8 mouse cellular contexts compared by ENCODE assay signal in the genomic region with DNA sequence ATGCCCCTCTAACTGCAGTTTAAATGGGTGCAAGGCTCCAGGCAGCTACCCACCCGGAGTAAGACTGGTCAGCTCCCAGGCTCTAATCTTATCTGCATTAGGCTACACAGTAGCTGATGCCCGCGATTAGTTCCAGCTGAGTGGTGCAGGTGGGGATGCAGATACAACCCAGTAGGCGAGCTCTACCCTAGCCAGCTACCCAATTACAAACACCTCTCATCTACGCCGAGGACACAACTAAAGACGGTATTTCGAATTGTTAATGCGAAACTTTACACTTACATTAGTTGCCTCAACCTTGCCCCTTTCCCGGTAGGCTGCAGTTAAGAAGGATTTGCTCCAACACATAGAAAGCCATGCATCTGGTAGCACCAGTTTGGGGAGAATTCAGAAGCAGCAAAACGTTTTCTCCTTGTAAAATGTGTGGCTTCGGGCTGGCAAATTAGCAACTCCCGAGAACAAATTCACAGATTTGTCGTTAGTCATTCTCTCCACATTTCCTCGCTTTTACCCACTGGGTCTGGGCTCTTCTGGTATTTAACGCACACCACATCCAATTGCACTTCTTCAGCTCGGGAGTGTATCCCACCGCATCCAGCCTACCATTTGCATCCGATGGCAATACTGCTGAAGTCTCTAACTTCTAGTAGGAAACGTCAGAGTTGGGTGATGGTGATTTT. TPM values are rescaled to one million over a fixed set of nuclear protein-coding genes. Genes with fewer than 3 reads are reported as not detected.
DNase-seq lines count a peak whose midpoint lies in the region; ATAC-seq and TF ChIP-seq lines count a peak whose summit lies in the region.

No protein-coding gene starts in this region.

- no peaks in the 10 kb centered on the region for H3K4me1 ChIP-seq in liver, adult 2 months (ENCODE audit: control insufficient read depth, insufficient read depth, low read length)
- H3K4me1 ChIP-seq in forebrain, embryonic 15.5 days, result peaks cover 44% of the 10 kb centered on the region
- no peaks in the 10 kb centered on the region for H3K4me1 ChIP-seq in liver, embryonic 14.5 days (replicated peaks; ENCODE audit: control insufficient read depth in 2 of 2, insufficient read depth in 2 of 2, low read length in 1 of 2)

- no peaks in the 10 kb centered on the region for H3K79me2 ChIP-seq in liver, adult 2 months (ENCODE audit: control insufficient read depth, insufficient read depth, low read length)

- no peak for TF ChIP-seq EP300 in liver, embryonic 14.5 days (IDR thresholded peaks at IDR 0.05; ENCODE audit: low read depth)

- no peak overlapping the region for H3K9ac ChIP-seq in liver, adult 2 months (ENCODE audit: low read depth, low read length)
- peak overlapping the region; percentile 63 for H3K9ac ChIP-seq in forebrain, embryonic 15.5 days (replicated peaks)
- H3K9ac ChIP-seq in liver, embryonic 14.5 days (replicated peaks), result no peak overlapping the region

- no peaks in the 10 kb centered on the region for H3K36me3 ChIP-seq in liver, adult 2 months (ENCODE audit: control insufficient read depth, insufficient read depth, low read length)
- H3K36me3 ChIP-seq in forebrain, embryonic 15.5 days, result no peaks in the 10 kb centered on the region
- no peaks in the 10 kb centered on the region for H3K36me3 ChIP-seq in liver, embryonic 14.5 days (replicated peaks; ENCODE audit: control insufficient read depth, insufficient read depth, low read depth)

- peak overlapping the region; percentile 81 for H3K4me2 ChIP-seq in forebrain, embryonic 15.5 days (replicated peaks)
- H3K4me2 ChIP-seq in liver, embryonic 14.5 days (ENCODE audit: low read depth), result peak overlapping the region; percentile 44; the same call in 1 of the 2 replicates

- TF ChIP-seq POLR2A in liver, adult 2 months (IDR thresholded peaks at IDR 0.05; ENCODE audit: extremely low read depth, insufficient read depth, low read length), result no peak

- no peak for TF ChIP-seq CTCF in liver, adult 2 months (IDR thresholded peaks at IDR 0.05; ENCODE audit: low read depth, low read length)
- TF ChIP-seq CTCF in liver, embryonic 14.5 days (IDR thresholded peaks at IDR 0.05; ENCODE audit: low read depth), result no peak

- H3K27me3 ChIP-seq in liver, adult 2 months (ENCODE audit: control insufficient read depth, insufficient read depth, low read length), result no peaks in the 10 kb centered on the region; the same call in 1 of the 2 replicates
- H3K27me3 ChIP-seq in forebrain, embryonic 15.5 days, result no peaks in the 10 kb centered on the region
- peaks cover 19% of the 10 kb centered on the region for H3K27me3 ChIP-seq in liver, embryonic 14.5 days (ENCODE audit: control insufficient read depth, insufficient read depth, low read length)

- no peak overlapping the region for H3K27ac ChIP-seq in liver, adult 2 months (replicated peaks; ENCODE audit: insufficient read depth, low read depth, low read length)
- H3K27ac ChIP-seq in forebrain, embryonic 15.5 days (replicated peaks), result peak overlapping the region; percentile 89
- H3K27ac ChIP-seq in liver, embryonic 14.5 days, result no peak overlapping the region

- no peaks in the 10 kb centered on the region for H3K9me3 ChIP-seq in forebrain, embryonic 15.5 days
- no peaks in the 10 kb centered on the region for H3K9me3 ChIP-seq in liver, embryonic 14.5 days (ENCODE audit: control insufficient read depth, low read length)

- ATAC-seq in forebrain, embryonic 15.5 days (replicated peaks), result peak; percentile 36
- no peak for ATAC-seq in liver, embryonic 14.5 days (ENCODE audit: insufficient read depth)

- 2% methylated on average over 20 of the region's 20 CpGs for WGBS in liver, adult 2 months
- WGBS in forebrain, embryonic 15.5 days, result under 1% methylated on average over 20 of the region's 20 CpGs
- WGBS in liver, embryonic 14.5 days (ENCODE audit: insufficient replicate concordance), result 2% methylated on average over 20 of the region's 20 CpGs

- H3K4me3 ChIP-seq in liver, adult 2 months (ENCODE audit: insufficient read depth, low read depth, low read length), result peak overlapping the region; percentile 42; the same call in 1 of the 2 replicates
- peak overlapping the region; percentile 55 for H3K4me3 ChIP-seq in forebrain, embryonic 15.5 days
- peak overlapping the region in 1 of 2 experiments; percentile 11; a peak in 1 of 4 replicates for H3K4me3 ChIP-seq in liver, embryonic 14.5 days (ENCODE audit: insufficient read depth in 1 of 2, low read depth in 2 of 2, low read length in 2 of 2)

- DNase-seq in liver, adult 2 months (ENCODE audit: extremely low read depth, low read depth, low spot score), result no peak
- no peak for DNase-seq in liver
- peak; percentile 63 for DNase-seq in cerebellum, adult 8-10 months
- DNase-seq in liver, embryonic 14.5 days (ENCODE audit: low read depth in 3 of 3, low spot score in 3 of 3), result no peak
- DNase-seq in testis, postnatal 14 days (ENCODE audit: low spot score), result peak; percentile 62
- DNase-seq in urinary bladder, postnatal 4 days (ENCODE audit: low spot score in 2 of 2), result no peak
- no peak for DNase-seq in T-cell, adult 2 months (ENCODE audit: low spot score)

RNA-seq across cellular contexts. Expression of a gene that starts 0.5 kb away (rescaled TPM):
- total RNA-seq in liver, adult 2 months (2014; rRNA removed), result 0.37 and 0.54 TPM in 2 replicates
- 0.01 TPM in 1 of 2 replicates, not detected in the other for polyA plus RNA-seq in liver, adult 2 months (2012; rRNA removed)
- 131 and 139 TPM in 2 replicates for polyA plus RNA-seq in forebrain, embryonic 15.5 days (2015; fragmentation: Nextera tagmentation; extraction: Ambion mirVana)
- polyA plus RNA-seq in liver, embryonic 14.5 days (2012; rRNA removed), result 0.02 and 0.06 TPM in 2 replicates
- polyA plus RNA-seq in liver, embryonic 14.5 days (2014; fragmentation: Nextera tagmentation; extraction: Ambion mirVana), result 0.15 and 0.23 TPM in 2 replicates

Comparison
In these comparisons a context has a peak if more than half of its experiments do, and no peak if none do; other contexts are left out.
1. DNase-seq: peak in cerebellum, adult 8-10 months (single experiment) and testis, postnatal 14 days (single experiment); none in liver, adult 2 months (single experiment), liver (single experiment), liver, embryonic 14.5 days (0 of 3), urinary bladder, postnatal 4 days (0 of 2) and T-cell, adult 2 months (single experiment).
2. RNA of a gene that starts 0.5 kb away (polyA plus RNA-seq): 131 to 139 TPM in forebrain, embryonic 15.5 days; 0.02 to 0.23 TPM in liver, embryonic 14.5 days and 0.01 TPM in liver, adult 2 months; every median in the first group is over 100 times any median in the second.